Mouse (Mus musculus) layer of hippocampus, adult 11-12 months (tissue): Measurements from ENCODE around the gene Morn2.
"Not testable (repeated sequence)": the region's sequence is repeated elsewhere in the genome, so short reads cannot be mapped to it uniquely, and the experiment has no call there.

ENCODE experiments used
- DNase-seq: peaks from one replicate; pipeline ENCODE4 v3.0.0; 2022; ENCODE audit warnings: low spot score

Morn2 gene

DNA sequence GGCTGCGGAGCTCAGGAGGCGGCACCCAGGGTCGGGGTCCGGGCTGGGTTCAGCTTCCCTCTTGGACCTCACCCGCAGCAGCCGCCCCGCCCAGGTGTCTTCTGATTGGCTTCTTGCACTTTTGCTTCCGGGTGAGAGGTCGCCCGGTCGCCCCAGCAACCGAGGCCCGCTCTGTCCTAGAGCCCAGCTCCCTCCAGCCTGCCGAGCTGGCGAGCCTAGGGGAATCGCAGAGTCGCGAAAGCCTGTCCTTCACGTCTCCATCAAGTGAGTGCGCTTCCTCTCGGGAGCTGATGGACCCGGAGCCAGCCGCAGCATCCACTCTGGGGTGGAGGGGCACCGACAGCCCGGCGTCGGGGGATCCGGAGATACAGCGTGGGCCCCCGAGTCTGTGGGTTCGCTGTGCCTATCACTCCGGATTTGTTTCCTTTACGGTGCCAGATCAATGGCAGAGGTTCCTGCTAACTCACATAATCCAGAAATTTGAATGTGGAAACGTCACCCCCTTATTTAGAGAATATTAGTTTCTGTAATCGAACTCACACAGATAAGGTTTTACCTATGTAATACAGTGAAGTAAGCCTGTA, at the start of gene Morn2, which contains the start of gene Dhx57:
Gene Morn2, plus strand, starts transcription at position 130 of the 584 bp plus-strand sequence.
Gene Dhx57, minus strand, starts transcription at position 403 of the 584 bp plus-strand sequence.
- DNase-seq: peak; percentile 96

DNA sequence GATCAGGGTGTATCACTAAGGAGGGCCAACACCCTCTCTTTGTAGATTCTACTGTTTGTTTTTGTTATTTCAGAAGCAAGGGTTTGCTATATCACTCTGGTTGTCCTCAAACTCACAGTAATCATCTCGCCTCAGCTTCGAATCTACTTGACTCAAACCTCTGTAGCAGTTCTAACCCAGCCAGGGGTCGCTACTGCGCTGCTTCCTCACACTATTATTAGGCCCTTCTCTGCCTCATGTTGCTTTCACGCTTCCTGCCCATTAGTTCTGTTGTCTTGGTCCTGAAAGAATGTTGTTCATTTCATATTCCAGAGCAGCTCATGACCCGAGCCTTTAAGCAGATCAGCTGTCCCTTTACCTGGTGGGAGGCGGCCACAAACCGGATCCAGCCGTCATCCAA, 48.4 kb upstream of the Morn2 start:
- no peak for DNase-seq

DNA sequence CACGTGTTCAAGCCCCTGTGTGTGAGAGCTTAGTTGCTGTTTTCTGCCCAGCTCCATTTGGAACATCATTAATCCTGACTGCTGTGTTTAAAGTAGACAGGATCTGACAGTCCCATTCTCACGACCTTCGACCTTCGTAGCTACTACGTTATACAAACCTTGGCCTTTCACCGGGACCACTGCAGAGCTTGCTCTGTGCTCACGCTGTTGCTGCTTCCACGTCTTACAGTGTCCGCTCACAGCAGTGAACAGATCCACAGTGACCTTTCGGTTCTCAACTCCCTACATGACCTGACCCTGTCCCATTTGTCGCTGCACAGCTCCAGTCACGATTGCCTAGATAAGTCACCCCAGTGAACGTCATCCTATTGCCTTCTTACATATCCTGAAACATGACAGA, 46.9 kb upstream of the Morn2 start:
- DNase-seq: no peak

DNA sequence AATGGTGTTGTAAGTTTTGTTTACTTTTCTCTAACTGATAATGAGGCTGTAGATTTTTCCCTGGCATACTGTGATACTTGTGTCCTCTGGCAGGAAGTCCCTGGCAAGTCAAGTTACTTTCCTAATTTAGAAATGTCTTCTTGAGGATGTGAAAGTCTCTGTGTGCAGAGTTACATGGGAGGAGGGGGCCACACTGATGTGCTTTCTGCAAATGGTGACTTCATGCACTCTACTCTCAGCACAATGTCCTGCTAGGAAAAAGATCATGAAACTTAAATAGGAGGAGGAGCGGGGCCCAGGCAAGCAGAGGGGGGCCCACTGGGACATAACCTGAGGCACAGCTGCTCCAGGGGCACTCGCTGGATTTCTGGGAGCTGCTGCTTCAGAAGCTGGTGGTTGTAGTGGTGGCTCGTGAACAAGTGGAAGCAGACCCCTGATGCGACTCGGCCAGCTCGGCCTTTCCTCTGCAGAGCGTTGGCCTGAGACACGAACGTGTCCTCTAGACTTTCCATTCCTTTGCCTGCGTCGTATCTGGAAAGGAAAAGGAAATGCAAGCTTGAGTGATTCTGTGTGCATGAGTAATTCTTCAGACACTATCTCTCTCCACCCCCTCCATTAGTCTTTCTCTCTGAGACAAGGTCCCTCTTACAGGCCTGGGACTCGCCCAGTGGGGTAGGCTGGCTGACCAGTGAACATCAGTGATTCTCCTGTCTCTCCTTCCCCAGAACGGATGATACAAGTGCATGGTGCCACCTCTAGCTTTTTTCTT, 37.1 kb upstream of the Morn2 start:
- DNase-seq: peak; percentile 26

DNA sequence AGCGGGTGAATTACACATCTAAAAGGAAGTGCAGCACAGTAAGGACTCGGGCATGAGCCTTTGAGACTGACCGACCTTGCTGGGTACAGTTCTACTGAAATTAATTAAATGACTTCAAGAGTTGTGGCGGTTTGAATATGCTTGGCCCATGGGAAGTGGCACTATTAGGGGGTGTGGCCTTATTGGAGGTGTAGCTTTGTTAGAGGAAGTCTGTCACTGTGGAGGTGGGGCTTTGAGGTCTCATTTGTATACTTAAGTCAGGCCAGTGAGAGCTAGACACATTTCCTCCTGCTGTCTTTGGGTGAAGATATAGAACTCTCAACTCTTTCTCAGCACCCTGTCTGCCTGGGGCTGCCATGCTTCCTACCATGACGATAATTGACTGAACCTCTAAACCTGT, 35.6 kb upstream of the Morn2 start:
- DNase-seq: no peak

DNA sequence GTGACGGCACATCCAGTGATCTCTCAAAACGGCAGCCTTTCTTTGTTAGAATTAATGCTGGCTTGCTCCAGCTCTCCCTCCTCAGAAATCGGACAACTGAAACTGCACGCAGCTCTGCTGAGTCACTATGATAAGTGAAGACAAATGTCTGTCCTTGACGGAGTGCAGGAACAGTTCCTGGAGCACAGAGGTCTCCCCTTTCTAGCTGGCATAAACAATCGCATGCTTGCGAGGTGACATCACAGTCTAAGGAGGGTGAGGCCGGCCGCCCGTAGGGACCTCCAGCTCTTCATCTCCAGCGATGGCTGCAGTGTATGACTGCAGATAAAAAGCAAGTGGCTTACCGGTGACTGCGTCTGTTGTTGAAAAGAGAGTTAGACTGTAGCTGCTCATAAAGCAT, 34.8 kb upstream of the Morn2 start:
- DNase-seq: no peak

DNA sequence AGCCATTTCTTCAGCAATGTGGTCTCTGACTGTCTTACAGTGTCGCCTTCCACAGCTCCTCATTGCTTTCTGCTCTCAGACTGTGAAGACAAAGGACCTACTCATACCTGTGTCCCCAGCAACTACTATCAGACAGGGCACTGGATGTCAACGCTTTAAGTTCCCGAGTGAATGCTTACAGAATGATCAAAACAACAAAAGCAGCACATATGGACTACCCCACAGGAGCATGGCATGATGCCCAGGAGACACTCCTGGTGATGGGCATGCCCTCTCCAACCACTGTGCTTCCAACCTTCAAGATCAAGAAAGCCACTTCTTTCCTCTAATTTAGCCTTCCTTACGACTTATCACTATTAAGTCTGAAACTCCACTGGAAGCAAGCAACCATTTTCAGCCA, 22.9 kb upstream of the Morn2 start:
- DNase-seq: no peak

DNA sequence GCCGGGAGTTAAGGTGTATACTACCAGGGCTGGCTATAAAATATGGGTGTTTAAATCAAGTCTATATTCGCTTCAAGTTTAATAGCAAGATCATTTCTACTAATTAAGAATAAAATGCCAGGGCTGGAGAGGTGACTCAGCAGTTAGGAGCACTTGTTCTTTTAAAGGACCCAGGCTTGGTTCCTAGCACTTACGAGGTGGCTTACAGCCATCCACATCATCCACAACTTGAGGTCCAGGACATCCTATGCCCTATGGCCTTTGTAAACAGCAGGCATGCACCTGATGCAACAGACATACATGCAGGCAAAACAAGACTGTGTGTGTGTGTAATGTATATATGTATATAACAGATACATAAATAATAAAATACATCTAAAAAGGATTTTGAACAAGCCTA, 21.9 kb upstream of the Morn2 start:
- no peak for DNase-seq

DNA sequence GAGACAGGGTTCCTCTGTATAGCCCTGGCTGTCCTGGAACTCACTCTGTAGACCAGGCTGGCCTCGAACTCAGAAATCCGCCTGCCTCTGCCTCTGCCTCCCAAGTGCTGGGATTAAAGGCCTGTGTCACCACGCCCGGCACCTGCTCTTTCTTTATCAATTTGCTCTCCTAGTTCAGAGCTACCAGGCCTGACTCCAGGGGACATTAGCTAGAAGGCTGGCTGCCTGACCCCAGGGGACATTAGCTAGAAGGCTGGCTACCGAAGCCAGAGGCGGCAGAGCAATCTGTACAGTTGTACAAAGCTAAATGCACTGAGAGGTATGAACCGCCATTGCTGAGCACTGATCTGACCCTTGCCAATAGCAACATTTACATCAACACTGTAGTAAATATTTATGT, 19.4 kb upstream of the Morn2 start:
- DNase-seq: not testable (repeated sequence)

DNA sequence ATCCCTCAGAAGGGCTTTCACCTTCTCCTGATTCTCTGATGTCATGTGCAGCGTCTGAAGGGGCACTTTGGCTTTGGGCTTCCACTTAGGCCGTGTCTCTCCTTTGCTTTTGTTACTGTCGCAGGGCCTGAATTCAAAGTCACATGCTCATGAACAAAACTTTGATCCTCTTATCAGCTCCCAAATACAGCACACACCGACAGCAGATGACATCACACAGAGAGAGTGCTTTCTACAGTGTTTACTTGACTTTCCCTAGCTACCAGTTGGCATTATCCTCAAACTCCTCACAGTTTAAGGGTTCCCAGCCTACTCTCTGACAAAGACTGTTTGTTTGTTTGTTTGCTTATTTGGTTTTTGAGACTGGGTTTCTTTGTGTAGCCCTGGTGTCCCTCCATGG, 11.7 kb upstream of the Morn2 start:
- DNase-seq: no peak

DNA sequence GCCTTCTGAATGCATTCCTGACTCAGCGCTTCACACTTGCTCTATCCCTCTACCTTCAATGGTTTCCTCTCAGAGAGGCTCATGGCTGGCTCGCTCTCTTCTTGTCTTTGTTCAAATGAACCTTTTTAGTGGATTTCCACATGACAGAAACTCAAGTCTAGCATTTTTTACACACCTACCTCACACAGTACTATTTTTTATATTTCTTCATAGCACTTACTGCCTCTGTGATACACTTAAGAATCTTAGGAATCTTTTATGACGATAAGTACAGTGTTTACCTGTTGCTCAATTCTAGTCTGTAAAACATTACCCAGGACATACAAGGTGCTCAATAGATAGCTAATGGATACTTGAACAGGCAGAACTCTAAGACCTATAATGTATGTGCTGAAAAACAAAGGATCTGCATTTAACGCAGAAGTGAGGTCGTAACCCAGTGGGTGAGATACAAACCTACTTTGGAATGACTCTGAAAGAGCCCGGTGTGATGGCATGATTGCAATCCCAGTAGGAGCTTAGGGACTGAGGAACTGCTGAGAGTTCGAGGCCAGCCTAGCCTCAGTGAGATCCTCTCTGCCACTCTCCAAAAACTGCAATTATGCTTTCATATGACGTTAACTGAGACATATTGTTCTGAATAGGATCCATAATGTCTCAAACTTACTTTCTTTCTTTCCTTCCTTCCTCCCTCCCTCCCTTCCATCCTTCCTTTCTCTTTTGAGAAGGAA, 10.5 kb upstream of the Morn2 start:
- no peak for DNase-seq

DNA sequence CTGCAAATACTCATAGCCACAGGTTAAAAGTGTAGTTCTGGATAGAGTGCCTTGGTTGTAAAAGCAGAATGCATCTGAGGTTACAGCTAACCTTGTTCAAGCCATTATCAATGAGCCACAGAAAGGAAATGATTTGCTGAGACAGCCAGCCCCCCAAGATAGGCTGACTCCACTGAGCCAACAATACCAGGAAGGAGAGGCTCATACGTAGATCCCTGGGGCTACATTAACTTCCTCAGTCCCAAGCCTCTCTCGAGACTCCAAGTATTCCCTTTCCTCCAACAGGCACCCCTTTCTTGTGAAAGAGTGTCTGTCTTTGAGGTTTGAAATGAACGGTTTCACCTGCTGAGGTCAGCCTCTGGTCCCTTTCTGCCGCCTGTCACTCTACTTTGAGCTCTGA, 5.6 kb upstream of the Morn2 start:
- DNase-seq: no peak

DNA sequence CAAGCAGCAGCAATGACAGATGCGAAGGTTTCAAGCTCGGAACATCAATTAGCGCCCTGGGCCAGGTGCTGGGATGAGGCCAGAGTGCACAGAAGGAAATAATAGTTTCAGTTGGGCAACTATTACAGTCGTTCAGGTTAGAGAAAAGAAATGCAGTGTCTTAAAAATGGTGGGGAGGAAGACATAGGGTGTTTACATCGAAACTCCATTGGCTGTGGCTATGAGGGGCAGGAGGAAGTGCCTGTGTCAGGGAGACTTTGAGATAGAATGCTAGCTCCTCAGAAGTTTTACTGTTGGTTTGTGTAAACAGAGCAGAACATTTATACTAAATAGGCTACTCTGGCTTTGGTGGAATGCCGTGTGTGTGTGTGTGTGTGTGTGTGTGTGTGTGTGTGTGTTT, 2.0 kb upstream of the Morn2 start:
- DNase-seq: no peak

DNA sequence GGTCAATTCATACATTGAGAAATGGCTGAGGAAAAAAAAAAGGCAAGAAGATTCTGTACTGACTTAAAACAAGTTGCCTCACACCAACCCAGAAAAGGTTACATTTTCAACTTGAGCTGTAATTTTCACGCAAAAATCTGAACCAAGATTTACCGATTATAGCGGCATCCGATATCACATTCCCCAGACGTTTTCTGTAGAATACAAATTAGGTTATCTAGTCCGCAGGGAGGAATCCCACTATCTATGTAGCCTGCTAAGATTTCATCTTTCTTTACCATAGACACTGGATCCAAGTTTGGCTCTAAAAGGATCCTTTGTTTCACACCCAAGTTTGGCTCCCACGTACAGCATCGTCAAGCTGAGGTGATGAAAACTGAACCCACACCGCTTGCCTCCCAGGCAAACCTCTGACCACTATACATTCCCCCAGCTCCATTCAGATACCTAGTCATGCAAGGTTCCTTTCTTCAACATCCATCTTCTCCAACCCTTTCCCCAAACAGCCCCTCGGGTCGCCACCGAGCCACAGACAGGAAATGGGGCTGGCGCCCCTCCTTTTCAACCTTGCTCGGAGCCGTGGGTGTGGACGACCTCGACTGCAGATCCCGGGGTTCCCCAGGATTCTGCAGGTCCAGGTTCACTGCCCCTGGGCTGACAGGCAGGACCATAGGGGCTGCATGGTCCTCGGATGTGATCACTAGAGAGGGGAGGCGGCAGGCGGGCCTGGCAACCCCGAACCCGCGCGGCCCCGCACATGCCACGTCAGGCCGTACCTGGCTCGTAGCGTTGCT, 526 bp upstream of the Morn2 start:
- DNase-seq: no peak

DNA sequence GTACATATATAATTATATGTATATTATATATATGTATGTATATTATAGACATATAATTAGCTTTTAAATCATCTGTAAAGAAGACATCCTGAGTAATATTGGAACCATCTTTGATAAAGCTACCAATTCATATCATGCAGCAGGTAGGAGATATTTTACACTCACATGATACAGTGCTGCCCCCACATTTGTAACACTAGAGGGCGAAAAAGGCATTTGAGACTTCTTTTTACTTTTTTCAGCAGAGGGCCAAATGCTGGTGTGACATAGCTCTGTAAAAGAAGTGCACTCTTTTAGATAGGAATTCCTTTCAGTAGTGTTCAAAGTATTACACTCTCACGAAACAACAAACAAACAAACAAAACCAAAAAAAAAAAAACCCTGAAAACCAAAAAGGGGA, 1.1 kb downstream of the Morn2 start:
- DNase-seq: peak; percentile 55

DNA sequence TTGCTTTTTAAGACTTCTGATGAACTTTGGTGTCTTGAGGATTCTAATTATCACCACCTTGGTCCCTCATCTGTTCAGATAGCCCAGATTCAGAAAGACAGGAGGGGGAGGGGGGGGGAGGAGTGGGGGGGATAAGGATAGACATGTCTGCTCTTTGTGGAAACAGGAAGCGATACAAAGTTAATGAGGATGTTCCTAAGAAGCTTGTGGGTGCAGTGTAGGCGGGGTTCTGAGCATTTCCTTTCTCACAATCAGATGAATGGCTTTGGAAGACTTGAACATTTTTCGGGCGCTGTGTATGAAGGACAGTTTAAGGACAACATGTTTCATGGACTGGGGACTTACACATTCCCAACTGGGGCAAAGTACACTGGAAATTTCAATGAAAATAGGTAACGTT, 5.3 kb downstream of the Morn2 start:
- DNase-seq: no peak

DNA sequence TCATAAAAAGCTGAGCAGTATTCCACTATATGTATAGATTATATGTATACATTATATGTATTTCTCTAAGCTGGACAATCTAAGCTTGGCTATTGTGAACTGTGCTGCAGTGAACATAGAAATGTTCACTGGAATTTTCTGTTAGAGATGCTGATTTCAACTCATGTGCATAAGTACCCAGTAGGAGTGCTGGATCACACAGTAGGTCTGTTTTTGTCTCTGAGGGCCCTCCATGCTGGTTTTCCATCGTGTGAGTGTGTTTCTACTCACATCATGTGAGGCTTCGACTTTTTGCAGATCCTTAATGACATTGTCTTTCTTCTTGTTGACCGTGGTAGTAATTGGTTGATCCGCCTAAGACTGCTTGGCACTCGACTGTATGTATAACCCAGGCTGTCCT, 8.8 kb downstream of the Morn2 start:
- DNase-seq: no peak

DNA sequence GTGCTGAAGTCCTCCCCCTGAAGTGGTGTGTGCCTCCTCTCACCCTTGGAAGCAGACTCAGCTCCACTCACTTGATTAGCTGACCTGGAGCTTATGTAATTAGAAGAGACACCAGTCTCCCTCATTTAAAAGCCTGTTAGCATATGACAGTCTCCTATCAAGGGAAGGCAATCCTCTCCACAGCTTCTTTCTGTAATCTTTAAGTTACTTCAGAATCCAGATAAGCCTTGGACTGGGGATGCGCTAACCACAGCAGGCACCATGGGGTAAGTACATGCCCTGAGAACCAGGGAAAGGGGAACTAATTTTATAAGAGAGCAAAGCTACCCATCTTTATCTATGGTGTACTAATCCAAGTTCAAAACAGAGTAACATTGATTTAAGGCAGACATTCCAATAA, 17.2 kb downstream of the Morn2 start, which contains the start of gene Arhgef33:
Gene Arhgef33, plus strand, starts transcription at position 157 of the 400 bp plus-strand sequence.
- DNase-seq: no peak

DNA sequence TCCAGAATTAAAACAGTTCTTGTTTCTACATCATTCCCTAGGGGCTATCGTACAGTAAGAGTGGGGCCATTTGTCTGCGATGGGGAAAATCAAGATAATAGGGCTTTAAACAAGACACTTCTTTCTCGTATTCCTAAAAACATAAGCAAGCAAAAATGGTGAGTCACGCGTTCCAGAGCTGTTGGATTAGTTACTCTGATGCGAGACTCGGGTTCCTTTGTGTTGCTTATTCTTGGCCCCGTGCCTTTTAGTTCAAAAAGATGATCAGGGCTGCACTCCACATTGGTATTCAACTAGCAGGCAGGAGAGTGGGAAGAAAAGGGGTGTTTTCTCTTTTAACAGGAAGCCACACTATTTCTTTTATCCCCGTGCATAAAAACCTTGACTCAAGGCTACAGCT, 21.8 kb downstream of the Morn2 start:
- no peak for DNase-seq

DNA sequence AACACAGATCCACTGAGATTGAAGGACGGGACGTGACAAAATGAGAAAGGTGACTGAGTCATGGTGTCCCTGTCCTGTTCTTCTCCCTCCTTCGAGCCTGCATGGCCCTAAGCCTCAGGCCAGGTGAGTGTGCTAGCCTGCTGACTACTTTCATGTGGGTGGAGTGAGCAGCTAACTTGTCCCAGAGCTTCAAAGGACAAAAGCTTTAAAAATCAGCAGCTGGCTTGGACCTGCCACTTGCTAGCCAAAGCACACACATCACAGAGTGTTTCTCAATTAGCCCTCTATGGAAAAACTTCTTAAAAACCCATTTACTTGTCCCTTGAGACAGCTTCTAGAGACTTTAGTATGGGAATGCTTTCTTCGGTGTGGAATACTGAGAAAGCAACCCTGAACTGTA, 22.4 kb downstream of the Morn2 start:
- DNase-seq: no peak

DNA sequence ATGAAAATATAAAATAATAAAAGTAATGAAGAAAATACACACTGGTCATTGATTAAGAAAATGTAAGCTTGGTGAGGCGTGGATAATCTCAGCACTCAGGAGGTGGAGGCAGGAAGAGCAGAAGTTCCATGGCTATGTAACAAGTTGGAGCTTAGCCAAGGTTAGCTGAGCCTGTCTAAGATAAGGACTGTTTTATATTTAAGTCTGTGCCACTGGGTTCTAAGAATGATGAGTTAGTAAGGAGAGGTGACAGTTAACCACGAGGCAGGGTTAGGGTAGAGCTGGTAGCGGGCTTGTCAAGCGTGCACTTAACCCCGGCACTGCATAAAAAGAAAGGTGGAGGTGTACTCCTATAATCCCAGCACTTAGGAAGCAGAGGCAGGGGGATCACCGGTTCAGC, 32.2 kb downstream of the Morn2 start:
- DNase-seq: no peak

DNA sequence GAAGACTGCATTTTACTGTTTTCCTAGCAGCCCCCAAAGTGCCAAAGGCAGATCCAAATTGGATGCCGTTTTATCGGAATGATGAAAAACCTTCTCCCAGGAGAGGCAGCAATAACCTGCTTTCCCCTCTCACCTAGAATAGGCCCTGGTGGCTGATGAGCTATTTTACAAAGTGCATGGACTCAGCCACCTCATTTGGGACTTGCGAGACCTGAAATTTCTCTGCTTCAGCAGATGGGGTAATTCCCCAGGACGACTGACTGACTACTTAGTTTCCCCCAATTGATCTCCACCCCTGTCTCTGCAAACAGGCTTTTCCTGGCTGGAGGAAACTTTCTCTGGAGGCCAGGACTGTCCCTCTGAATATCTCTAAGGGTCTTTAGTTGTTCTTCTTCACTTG, 33.0 kb downstream of the Morn2 start:
- DNase-seq: no peak
